Mouse (Mus musculus) adrenal gland, postnatal 14 days (tissue): ENCODE results near the gene Gpr108. TPM values are rescaled to one million over a fixed set of nuclear protein-coding genes. Genes with fewer than 3 reads are reported as not detected.
A peak's percentile ranks its signal among the peaks of the same experiment; 100 is the strongest.

Experiments used
- DNase-seq: peaks from one replicate; pipeline ENCODE4 v3.0.0; 2021; ENCODE audit warnings: mixed read lengths
- total RNA-seq: library from RNA; stranded (reverse); gene quantifications from 2 replicates; pipeline ENCODE4 v1.2.3, GENCODE M21; 2021

Gpr108 gene
- total RNA-seq, 1 experiment from 2014 or later, result 54.2 TPM

GRCm38 (mm10) chr17:57273846-57274245 lies 25.6 kb upstream of the Gpr108 start:
- DNase-seq, result no peak

GRCm38 (mm10) chr17:57271301-57271700 lies 23.1 kb upstream of the Gpr108 start:
- DNase-seq, result no peak

GRCm38 (mm10) chr17:57267556-57268126 lies 19.4 kb upstream of the Gpr108 start:
- peak; percentile 37 for DNase-seq

GRCm38 (mm10) chr17:57264972-57265945 lies 17.0 kb upstream of the Gpr108 start:
- peak; percentile 94 for DNase-seq

- no peak for DNase-seq
Observed at GRCm38 (mm10) chr17:57264164-57264563, 15.9 kb upstream of the Gpr108 start.

GRCm38 (mm10) chr17:57262901-57263550 lies 14.8 kb upstream of the Gpr108 start:
- DNase-seq, result no peak

GRCm38 (mm10) chr17:57261796-57262195 lies 13.6 kb upstream of the Gpr108 start:
- DNase-seq, result no peak

- peak; percentile 18 for DNase-seq
Observed at GRCm38 (mm10) chr17:57261286-57261685, 13.0 kb upstream of the Gpr108 start.

GRCm38 (mm10) chr17:57260351-57260750 lies 12.1 kb upstream of the Gpr108 start:
- DNase-seq, result peak; percentile 1

GRCm38 (mm10) chr17:57259742-57260141 lies 11.5 kb upstream of the Gpr108 start:
- no peak for DNase-seq

GRCm38 (mm10) chr17:57258191-57258590 lies 9.9 kb upstream of the Gpr108 start:
- no peak for DNase-seq

GRCm38 (mm10) chr17:57256921-57257485 lies 8.8 kb upstream of the Gpr108 start:
- no peak for DNase-seq

- DNase-seq, result peak; percentile 48
Observed at GRCm38 (mm10) chr17:57255354-57255753, 7.1 kb upstream of the Gpr108 start.

- no peak for DNase-seq
Observed at GRCm38 (mm10) chr17:57253306-57253705, 5.1 kb upstream of the Gpr108 start.

GRCm38 (mm10) chr17:57251431-57251830 lies 3.2 kb upstream of the Gpr108 start:
- DNase-seq, result no peak

GRCm38 (mm10) chr17:57250461-57251160 lies 2.4 kb upstream of the Gpr108 start:
- DNase-seq, result peak; percentile 73

GRCm38 (mm10) chr17:57249186-57250181 lies 1.2 kb upstream of the Gpr108 start, which contains the start of gene Trip10:
Trip10 (plus strand) TSS chr17:57249455.
- peak; percentile 99 for DNase-seq

GRCm38 (mm10) chr17:57248771-57249170 lies 525 bp upstream of the Gpr108 start:
- DNase-seq, result peak; percentile 42

GRCm38 (mm10) chr17:57247393-57248200 lies 649 bp downstream of the Gpr108 start:
- peak; percentile 94 for DNase-seq
